Mouse (Mus musculus): Measurements from ENCODE around the gene Wnk2.

The Wnk2 gene

DNA sequence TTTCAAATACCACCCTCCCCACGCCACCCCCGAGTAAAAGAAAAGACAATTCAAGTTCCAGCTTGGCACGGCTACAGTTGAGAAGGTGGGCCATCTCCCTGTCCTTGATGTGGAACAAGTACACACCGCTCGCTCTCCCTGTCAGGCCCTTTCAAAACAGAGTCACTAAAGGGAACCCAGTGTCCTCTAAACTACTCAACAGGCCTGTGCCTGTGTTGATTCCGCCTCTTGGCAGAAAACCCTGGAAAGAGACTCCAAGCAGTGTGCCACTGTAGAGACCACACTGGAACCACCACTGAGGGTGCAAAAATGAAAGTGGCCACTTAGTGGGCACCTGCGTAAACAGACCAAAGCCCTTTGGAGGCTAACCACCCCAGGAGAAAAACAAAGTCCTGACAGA is 4.5 kb downstream of the Wnk2 start:
- DNase-seq (ENCODE audit: low spot score in 2 of 2), result no peak

- DNase-seq (ENCODE audit: low spot score in 2 of 2), result no peak
Measured at GRCm38 (mm10) chr13:49142396-49142795, 5.4 kb downstream of the Wnk2 start.

DNA sequence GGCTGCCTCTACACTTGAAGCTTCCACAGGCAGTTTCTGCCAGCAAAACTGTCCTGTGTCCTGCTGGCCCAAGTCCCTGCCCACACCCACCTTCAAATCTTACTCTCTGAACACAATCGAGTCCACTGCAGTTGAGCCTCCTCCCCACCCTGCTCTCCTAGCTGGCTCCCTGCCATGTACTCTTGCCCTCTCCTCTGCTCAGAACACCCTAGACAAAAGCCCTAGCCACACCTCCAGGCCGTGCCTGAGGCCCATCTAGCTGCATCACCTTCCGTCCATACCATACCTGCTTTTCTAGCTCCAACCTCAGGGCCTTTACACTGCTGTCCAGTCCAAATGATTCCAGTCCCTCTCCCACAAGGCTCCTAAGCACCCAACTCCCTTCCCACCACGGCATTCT is 7.2 kb downstream of the Wnk2 start:
- DNase-seq (ENCODE audit: low spot score in 2 of 2), result no peak

DNA sequence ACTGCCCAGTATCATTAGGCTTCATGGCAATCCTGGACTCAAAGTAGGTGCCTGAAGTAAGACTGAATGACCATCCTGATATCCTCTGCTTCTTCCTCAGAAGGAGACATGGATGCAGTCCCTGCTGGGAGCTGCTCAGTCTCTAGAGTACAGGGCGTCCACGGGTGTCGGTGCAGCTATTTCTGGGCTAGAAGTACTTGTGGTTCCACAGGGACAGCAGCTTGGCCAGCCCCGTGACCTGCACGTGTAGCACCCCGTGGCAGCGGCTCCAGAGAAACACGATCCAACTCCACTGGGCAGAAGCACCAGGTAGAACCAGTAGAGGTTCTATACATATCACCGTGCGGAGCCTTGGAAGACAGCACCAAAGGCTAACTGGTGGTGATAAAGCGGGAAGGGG is 13.3 kb downstream of the Wnk2 start:
- DNase-seq (ENCODE audit: low spot score in 2 of 2), result no peak

- no peak for DNase-seq (ENCODE audit: low spot score in 2 of 2)
Measured at GRCm38 (mm10) chr13:49133125-49133524, 14.7 kb downstream of the Wnk2 start.

DNA sequence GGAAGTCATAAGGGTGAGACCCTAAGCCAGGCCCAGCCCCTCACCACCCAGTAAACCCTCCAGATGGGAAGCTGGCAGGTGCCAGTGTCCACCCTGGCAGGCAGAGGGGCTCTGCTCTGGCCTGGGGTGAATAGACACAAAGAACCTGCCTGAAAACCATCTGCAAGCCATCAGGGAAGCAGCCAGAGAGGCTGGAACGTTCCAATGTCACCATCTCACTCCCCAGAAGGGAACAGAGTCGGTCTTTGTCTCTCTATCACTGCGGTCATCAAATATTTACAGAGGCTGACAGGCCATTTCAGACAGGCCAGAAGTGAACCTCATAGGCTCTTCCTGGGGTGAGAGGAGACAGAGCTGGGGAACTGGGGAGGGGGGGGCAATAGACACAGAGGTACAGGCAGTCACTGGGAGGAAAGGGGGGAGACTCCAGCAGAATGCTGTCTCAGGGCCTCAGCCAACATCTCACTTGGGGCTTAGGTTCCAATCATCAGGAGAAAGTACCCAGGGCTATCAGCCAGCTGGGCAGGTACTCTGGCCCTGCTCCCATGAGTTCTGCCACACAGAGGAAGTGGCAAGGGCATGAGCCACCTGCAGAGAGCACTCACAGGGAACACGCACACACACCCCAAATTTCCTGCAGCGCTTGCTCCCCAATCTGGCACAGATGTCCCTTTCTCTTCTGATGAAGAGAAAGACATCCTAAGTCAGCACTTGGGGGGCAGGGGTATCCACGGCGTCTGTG is 15.7 kb downstream of the Wnk2 start:
- DNase-seq (ENCODE audit: low spot score in 2 of 2), result peak in 1 of 2 experiments; percentile 18

DNA sequence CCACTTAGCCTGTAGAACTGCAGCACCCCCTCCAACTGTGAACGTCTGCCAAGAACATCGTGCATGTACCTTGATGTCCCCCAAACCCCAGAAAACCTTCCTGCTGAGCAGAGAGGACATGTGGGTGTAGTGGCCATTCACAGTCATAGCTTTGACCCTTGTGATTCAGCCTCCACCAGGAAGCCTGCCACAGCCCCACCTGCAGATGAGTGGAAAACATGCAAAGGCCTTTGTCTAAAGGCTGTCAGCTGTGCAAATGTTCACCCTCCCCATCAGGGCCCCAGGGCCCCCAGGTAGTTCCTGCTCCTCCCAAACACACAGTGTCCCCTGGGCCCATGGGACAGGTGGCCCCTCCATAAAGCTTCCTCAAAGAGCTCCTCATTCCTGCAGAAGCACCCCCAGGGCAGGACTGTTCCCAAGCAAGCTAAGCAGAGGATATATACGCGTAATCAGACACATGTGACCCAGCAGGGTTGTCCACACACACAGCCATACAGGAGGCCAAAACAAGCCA is 16.4 kb downstream of the Wnk2 start:
- DNase-seq (ENCODE audit: low spot score in 2 of 2), result no peak

DNA sequence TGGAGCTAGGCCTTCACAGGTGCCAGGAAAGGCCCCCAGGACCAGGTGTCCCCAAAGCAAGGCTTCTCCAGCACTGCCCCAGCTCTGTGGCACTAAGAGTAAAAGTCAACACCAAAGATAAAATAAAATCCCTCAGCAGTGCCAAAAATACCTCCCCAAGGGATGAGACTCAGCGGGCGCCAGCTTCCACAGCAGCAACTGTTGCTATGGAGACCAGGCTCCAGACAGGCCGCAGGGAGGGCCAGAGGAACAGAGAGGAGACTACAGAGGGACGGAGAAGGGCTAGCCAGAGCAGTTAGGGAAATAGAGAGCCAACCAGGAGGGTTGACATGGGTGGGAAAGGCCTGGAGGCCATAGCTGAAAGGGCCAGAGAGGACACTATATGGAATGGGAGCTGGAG is 18.0 kb downstream of the Wnk2 start:
- DNase-seq (ENCODE audit: low spot score in 2 of 2), result no peak

DNA sequence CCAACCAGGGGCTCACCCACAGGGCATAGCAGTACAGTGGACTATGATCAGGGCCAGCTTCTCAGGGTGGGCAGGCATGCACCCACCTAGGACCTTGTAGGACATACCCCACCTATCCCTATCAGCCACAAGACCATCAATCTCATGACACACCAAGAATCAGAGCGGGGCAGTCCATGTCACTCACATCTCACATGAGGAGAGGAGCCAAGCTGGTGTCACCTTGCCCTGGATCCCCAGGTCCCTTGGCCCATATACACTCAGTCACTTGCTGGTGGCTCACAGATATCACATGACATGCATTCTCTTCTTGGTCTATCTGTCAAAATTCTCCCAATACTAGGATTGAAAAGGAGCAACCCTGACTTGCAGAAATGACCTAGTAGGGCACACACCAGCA is 18.7 kb downstream of the Wnk2 start:
- no peak for DNase-seq (ENCODE audit: low spot score in 2 of 2)

DNA sequence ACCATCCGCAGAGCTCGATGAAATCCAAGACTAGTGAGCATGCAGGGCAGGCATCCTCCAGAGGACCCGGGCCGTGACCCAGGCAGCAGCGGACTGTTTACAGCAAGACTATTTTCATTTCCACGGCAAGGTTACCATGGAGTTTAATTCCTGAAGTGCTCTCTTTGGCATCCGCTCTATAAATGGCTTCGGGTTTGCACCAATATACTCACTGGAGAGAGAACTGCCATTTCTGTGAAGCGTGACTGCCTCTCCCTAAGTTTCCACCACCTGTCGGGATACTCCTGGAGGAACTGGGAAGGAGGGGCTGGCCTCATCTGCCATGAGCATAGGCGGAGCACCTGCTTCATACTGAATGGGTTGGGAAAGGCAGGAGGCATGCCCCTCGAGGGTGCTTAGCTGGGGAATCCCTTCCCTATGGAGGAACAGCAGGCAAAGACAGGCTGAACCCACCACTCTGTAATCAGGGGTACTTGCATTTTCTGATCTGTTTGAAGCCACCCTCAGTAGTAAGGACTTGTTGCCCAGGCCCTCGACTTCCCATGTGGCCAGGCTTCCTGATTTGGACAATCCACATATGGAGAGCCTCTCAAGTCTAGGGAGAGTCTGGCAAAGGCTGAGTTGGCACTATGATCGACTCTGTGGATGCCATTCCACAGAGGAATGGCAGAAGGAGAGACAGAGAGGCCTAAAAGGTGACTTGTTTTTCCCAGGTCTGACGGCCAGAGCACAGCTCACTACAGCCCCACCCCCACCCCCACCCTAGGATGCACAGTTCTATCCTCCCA is 19.8 kb downstream of the Wnk2 start:
- no peak for DNase-seq (ENCODE audit: low spot score in 2 of 2)

- DNase-seq (ENCODE audit: low spot score in 2 of 2), result no peak
Measured at GRCm38 (mm10) chr13:49122106-49122505, 25.7 kb downstream of the Wnk2 start.

- DNase-seq (ENCODE audit: low spot score in 2 of 2), result no peak
Measured at GRCm38 (mm10) chr13:49117563-49117962, 30.3 kb downstream of the Wnk2 start.

- DNase-seq (ENCODE audit: low spot score in 2 of 2), result no peak
Measured at GRCm38 (mm10) chr13:49114921-49115320, 32.9 kb downstream of the Wnk2 start.

DNA sequence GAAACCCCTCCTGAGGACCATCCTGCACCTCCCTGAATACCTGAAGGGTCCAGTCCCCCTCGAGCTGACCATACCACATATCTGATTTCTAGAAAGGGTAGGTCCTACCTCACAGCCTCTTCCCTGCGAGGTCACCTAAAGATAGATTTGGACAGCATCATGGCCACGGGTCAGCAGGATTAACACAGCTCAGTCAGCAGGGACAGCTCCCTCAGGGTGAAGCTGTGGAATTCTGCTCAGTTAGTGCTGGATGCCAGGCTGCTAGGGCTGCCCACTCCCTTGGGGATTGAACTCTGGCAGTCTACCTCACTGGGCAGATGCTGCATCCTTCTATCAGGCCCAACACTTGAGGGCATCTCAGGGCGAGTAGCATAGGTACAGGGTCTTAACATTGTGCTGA is 33.7 kb downstream of the Wnk2 start:
- no peak for DNase-seq (ENCODE audit: low spot score in 2 of 2)

GRCm38 (mm10) chr13:49113345-49113744 is 34.5 kb downstream of the Wnk2 start:
- DNase-seq (ENCODE audit: low spot score in 2 of 2), result no peak

DNA sequence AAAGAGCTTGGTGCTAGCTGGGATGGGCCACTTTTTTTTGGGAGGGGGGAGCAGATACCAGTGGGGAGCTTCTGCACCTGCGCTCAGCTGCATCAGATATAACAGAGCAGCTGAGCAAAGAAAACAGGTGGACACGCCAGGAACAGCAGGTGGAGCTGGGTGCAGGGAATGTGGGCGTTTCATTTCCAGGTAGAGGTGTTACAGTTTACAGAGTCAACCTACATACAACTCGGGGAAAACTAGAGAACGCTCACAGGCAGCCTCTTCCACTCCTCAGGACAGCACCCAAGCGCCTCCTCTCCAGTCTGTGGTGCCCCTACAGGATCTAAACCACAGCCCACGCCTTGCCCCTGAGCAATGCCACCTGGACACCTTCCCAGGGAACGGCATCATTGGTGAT is 35.2 kb downstream of the Wnk2 start:
- no peak for DNase-seq (ENCODE audit: low spot score in 2 of 2)

GRCm38 (mm10) chr13:49109665-49110064 is 38.1 kb downstream of the Wnk2 start:
- DNase-seq (ENCODE audit: low spot score in 2 of 2), result no peak

GRCm38 (mm10) chr13:49108119-49108846 is 39.5 kb downstream of the Wnk2 start:
- DNase-seq (ENCODE audit: low spot score in 2 of 2), result no peak

GRCm38 (mm10) chr13:49103913-49104312 is 43.9 kb downstream of the Wnk2 start:
- no peak for DNase-seq (ENCODE audit: low spot score in 2 of 2)

GRCm38 (mm10) chr13:49103235-49103634 is 44.6 kb downstream of the Wnk2 start:
- no peak for DNase-seq (ENCODE audit: low spot score in 2 of 2)

- no peak for DNase-seq (ENCODE audit: low spot score in 2 of 2)
Measured at GRCm38 (mm10) chr13:49100417-49100816, 47.4 kb downstream of the Wnk2 start.

DNA sequence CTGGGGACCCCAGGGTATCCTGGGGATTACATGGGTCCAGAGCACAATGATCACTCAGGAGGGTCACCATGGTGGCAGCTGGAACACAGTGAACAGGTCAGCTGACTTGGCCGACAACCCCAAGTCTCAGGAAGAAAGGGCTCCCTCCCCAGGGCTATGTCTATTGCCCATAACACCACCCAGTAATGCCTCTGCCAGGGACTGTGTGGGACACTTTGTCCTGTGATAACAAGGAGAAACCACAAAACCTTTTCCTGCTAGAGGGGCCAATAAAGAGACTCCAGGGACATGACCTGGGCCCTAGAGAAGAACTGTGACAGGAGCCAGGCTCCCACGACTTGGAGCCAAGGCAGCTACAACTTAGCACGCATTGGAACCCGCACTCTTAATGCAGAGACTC is 51.0 kb downstream of the Wnk2 start:
- no peak for DNase-seq (ENCODE audit: low spot score in 2 of 2)
